Mouse (Mus musculus) left cerebral cortex, adult 11 months (tissue): ENCODE measurements at regions not wholly inside any gene's neighbourhood (a gene's known extent, or its start where the extent isn't known, plus 50 kb on each side); places are given as distances from the start of the nearest gene placed in this dataset.
A peak's percentile ranks its signal among the peaks of the same experiment; 100 is the strongest.

Experiments
- DNase-seq: peaks from one replicate; pipeline ENCODE4 v3.0.0; 2022; ENCODE audit warnings: low spot score

DNA sequence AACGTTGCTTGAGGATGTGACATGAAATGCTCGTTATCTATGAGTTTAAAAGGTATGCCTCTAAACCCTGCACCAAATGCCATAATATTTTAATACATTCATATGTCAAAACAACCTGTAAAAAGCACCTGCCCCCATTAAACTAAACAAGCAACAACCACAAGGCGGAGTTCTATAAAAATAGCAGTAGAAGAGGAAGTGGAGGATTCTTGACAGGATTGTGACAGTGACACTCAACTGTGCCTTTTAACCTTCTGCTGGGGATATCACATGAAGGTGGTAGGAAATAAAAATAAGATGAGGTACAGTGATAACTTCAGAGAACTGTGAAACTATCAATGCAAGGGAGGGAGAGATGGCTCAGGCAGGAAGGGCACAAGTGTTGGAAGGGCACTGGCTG, 58.6 kb upstream of the Dbx2 start:
- DNase-seq, result no peak

DNA sequence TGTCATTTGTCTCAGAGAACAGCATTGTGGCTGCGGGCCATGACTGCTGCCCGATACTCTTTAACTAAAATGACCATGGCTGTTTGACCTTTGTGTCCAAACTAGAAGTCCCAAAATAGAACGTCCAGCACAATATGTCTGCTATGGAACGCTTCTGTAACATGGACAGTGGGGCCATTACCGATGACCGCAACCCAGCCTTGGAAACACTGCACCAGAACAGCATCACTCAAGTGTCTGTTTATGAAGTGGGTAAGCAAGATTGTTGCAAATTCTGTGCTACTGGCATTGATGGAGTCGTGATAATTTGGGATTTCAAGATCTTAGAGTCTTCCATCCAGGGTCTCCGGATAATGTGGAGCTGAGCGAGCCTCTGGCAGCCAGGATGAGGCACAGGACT, 60.2 kb upstream of the Dbx2 start:
- no peak for DNase-seq

DNA sequence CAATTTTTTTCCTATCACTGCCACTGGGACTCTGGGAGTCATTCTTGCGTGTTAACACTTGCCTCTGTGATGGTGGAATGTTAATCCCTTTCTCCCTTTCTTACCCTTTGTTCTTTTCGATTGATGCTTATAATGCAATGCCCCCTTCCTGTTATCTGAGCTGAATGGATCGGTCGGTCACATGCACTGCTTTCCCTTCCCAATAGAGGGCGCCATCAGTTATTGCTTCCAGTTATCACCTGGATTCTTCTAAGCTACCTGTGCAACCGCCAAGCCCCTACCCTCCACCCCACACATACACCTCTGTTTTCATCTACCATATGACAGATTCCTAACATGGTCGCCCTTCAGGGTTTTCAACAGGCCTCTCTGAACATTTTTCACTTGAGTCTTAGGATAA, 66.9 kb upstream of the Ano6 start:
- no peak for DNase-seq

DNA sequence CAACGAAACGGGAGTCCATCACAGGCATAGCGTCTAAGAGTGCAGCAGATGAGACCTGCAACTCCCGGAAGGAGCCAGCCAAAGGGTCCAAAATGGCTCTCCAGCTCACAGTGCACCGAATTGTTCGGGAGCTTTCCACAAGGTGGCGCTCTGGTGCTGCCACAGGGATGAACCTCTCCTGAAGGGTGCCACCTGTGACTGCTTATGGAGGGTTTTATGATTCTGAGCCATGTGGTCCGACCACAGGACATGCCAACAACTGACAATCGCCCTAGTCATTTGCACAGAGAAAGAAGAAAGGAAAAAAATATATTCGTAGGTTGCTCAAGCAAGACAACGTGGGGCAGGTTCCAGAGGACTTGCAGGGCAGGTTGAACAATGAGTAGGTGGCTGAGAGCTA, 64.8 kb upstream of the Ano6 start:
- DNase-seq, result peak; percentile 70

DNA sequence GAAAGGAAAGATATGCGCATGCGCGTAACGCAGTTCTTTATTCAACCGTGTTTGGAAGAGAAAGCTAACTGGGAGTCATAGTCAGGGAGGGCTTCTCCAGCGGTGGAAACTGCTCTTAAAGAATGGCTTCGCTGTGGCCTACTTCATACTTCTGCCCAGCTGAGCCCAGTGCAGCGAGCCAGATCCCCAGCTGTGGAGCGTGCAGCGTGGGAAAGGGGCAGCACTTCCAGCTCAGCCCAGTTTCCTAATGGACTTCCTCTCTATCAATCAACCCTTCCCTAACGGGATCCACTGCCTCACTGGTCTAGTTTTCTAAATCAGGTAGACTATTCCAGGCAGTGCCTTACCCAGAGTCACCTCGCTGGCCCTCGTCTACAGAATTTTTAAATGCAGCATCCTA, 64.1 kb upstream of the Ano6 start:
- DNase-seq, result no peak

DNA sequence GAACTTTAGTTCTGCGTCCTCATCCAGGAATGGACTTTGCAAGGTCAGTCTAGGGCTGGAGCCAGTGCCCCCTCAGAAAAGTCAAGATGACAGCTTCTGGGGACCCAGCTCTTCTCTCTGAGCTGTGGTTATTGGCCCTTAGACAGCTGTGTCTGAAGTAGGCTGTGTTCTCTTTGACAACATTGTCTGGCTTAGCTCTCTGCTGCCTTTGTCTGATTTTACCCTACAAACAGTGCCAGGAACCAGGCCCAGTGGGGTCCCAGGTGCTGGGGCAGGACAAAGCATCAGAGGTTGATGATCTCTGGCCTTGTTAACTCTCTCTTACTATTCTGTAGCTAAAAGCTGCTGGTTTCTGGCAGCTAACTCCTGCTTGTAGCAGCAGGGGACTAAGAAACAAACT, 54.9 kb upstream of the Ano6 start:
- no peak for DNase-seq
